Mouse (Mus musculus) regulatory T cell (primary cell): Measurements from ENCODE around the gene Grin1.

Source experiments
- in situ Hi-C: fragments of 300-600 bp; cut with MboI, MseI; formaldehyde crosslinking; loops from one replicate; pipeline ENCODE4 v1.15.1; 2025; ENCODE audit warnings: high pct_unique_total_duplicates

Gene Grin1

DNA sequence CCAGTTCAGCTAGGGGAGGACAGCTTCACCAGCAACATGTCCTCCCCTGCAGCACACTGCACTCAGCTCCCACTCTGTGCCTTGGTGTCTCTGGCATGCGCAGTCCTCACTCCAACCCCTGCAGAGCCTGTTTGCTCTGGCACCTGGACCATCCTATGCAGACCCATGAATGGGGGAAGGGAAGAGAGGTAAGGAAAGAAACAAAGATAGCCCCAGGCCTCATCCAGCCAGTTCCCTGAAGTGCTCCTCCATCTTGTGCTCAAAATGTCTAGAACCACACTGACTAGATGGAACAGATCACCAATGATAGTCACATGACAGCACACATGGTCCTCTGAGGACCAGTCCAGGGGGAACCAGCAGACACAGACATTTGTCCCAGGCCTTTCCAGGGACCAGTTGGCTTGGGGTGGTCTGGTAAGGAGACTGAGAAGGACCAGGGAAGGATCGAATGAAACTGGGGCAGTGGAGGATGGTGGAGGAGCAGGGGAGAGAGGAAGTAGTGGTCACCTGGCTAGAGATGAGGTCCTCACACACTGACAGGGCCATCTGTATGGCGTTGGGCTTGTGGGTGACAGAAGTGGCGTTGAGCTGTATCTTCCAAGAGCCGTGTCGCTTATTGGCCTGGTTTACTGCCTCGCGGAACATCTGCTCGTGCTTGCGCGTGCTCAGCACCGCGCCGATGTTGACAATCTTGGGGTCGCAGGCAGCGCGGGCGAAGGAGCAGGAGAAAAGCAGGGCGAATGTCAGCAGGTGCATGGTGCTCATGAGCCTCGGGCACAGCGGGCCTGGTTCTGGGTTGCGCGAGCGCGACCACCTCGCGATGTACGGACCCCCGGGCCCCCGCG lies 644 bp downstream of the Grin1 start:
- in situ Hi-C loops = no loop called here

DNA sequence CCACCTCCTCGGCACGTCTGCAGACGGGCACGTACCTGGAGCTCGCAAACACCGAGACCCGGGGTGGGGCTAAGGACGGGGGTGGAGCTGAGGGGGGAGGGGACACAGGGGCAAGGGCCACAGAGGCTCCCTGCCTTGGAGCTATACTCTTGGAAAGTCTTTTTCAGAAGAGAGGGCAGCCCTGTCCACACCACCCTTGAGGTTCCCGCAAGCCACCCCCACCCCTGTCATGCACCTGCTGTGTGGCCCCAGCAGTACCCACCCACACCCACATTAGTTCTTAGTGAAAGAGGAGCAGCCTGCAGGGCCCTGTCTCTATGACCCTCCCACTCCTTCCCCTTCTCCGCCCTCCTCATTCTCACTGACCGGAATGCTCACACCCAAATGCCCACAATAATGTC lies 7.5 kb downstream of the Grin1 start:
- in situ Hi-C loops = no loop called here

DNA sequence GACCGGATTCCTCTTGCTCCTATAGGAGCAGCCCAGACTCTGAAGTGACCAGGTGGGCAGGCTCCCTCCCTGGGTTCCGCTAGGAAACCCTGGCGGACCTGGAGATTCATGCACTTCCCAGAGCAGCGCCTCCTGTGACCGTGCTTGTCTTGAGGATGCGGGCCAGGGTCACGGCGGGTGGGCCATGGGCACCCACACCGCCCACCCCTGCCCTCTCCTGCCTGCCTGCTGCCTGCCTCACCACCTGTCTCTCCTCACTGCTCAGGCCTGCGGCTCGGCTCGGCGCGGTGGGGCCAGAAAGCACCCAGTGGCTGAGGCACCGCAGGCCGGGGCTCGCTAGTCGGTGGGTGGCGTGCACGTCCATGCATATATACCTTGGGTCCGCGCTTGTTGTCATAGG lies 8.0 kb downstream of the Grin1 start:
- in situ Hi-C loops = no loop called here

DNA sequence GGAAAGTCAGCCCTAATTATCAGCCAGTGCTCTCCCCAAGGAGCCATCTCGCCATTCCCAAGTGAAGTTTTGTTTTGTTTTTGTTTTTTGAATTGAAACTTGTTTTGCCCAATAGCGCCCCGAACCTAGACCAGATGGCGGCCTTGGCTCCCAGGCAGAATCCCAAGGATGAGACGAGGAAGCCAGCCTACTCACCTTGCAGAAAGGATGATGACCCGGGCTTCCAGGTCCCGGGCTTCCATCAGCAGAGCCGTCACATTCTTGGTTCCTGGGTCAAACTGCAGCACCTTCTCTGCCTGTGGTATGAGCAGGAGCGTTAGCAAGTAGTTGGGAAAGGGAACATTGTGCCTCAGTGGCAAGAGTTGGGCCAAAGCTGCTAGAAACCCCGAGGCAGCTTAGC lies 8.8 kb downstream of the Grin1 start:
- in situ Hi-C loops = no loop called here

DNA sequence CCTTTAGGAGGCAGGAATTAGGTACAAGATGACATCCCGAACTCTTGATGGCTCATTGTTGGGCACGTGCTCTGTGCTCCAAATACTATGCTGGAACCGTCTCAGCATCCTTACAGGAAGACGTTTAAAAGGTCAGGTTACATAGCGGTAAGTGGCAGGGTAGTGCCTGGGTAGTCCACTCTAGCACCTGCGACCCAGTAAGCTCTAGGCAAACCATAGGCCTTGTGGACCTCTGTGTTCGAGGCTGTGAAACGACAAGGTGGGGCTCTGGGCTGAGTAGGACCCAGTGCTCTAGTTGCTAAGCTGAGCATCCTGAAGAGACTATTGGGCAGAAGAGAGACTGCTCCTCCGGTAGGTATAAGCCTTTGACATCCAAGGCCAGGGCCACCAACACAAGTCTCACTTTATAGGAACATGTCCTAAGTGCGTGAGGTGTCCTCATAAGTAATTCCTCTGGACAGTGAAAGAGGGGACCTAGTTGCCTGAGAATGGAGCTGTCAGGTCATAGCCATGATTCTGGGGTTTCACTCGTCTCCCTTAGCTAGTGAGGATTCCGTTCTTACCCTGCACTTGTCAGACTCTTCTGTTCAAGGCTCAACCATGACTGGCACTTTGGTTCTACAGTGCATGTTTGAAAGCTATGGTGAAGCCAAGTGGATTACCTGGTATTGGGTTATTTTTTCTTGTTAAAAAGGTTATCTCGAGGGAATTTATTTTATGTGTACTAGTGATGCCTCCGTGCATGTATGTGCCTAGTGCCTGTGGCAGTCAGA lies 13.2 kb downstream of the Grin1 start:
- in situ Hi-C loops = no loop called here

DNA sequence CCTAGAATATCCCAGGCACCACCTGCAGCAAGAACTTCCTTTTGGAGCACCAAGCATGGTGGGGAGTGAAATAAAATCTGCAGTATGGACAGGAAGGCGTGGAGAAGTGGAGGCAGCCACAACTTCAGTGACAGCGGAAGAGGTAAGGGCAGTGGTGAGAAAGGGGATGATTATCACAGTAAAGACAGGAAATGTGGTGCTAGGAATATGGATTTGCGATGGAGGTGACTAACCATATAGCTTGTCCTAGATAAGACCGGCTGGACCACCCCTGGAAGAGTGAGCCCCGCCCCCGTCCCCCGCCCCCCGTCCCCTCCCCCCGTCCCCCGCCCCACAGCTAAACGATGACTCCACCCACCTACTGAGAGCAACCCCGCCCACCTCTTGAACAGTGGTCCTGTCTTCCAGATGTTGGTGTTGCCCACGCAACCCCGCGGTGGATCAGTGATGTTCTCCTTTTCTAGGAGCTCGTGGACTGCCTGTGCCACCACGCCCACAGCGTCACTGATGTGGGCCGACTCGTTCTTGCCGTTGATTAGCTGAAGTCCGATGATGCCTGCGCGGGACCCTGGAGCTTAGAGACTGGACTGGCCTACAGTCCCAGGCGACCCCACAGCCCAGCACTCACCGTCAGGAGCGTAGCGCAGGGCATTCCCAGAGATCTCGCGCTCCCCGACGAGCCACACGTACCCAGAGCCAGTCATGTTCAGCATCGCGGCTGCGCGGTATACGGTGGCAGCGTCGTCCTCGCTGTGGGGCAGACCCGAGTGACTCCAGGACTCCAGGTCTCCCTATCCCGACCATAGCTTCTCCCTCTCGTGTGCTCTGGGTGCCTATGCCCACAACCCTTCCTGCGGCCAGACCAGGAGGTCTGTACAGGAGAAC lies 14.1 kb downstream of the Grin1 start:
- in situ Hi-C loops = no loop called here

DNA sequence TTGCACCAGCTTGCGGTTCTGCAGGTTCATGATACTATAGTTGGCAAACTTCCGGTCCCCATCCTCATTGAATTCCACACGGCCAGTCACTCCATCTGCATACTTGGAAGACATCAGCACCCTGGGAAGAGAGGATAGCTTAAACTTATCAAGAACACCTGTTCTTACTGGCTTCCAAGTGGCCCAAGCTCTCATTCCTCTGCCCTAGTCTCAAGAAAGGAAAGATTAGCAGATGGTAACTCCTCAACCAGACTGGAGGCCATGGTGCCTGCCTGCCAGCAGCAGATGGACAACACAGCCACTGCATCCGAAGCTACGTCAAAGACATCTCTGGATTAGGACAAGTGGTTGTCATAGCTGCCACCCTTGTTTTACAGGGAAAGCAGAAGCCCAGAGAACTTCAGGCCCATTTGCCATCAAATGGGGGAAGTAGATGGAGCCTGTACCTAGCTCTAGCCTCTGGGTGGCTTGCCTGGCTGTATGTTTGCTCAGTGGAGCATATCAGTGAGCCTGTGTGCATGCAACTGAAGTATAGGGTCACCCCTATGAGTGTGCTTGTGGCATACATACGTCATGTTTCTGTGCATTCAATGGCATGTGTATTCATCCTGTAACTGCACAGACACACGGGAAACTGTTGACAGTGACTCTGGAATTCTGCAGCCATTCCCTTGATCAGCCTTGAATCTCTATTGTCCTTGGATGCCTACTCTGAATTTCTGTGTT lies 14.9 kb downstream of the Grin1 start:
- in situ Hi-C loops = no loop called here

DNA sequence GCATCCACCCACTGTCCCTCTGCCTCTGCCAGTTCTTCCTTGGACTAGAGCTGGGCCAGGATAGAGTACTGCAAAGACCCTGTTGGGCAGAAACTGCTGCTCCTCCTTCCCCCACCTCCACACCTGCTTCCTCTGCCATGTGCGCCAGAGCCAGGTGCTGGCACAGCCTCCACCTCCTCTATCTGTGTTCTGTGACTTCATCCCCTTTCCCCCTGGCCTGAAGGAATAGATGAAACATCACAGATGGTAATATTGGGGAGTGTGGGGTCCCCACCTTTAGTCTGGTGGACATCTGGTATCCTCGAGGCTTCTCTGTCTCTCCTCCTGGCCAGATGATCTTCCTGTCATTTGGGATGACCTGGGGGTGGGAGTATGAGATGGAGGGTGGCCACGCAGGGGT lies 15.5 kb downstream of the Grin1 start:
- in situ Hi-C loops = no loop called here

DNA sequence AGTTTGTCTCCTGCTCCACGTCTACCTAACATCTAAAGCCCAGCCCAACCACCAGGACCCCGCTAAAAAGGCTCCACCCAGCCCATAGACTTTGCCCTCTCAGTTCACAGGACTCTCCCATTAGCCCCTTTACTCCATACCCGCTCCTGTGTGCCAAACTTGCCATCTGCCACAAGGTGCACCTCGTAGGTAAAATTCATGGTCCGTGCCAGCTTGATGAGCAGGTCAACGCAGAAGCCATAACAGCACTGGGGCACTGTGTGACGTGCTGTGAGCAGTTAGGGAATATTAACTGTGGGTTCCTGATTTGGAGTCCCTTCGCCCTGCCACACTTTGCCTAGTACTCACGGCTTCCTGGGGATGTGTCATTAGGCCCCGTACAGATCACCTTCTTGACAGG lies 20.9 kb downstream of the Grin1 start:
- in situ Hi-C loops = no loop called here

DNA sequence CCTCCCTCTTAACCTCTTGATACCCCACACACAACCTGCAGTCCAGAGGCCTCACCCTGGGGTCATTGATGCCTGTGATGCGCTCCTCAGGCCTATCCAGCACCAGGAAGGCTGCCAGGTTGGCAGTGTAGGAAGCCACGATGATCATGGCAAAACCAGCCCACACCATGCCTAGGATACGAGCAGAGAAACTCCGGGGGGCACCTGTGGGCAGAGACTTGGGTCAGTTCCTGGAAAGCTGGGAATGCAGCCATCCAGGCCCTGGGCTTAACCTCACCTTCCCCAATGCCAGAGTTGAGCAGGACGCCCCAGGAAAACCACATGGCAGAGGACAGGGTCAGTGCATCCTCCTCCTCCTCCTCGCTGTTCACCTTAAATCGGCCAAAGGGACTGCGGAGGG lies 21.9 kb downstream of the Grin1 start:
- in situ Hi-C loops = no loop called here

DNA sequence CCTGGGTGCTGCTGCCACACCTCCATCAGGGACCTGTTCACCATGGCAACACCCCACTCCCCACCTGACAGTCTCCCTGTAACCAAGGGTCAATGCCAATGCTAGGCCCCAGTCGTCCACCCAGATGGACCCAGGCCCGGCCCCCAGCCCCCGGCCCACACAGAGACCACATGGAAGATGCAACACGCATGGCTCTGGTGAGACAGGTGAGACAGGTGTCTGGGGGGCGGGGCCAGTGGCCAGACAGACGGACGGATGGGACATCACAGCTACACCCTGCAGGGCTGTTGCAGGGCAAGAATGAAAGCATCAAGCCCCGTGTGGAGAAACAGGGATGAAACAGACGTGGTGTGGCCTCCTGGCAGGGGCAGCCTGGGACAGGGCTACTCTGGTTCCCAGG lies 25.3 kb downstream of the Grin1 start:
- in situ Hi-C loops = no loop called here

DNA sequence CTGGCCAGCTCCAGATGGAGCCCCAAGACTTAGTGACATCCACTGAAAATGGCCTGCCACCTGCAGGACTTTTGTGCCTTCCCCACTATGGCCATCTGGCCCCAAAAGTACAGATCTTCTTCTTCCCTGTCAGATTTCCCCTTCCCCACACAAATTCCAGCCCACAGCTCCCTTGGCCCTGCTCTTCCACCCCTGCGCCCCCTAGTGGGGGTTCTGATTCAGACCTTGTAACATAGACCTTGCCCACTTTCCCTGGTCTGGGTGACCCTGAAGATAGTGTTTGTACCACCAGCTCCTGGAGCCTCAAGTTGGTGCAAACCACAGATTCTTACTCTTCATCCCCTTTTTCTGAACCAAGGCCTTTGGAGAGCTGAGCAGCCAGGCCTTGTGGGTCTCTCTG lies 26.1 kb downstream of the Grin1 start:
- in situ Hi-C loops = no loop called here

DNA sequence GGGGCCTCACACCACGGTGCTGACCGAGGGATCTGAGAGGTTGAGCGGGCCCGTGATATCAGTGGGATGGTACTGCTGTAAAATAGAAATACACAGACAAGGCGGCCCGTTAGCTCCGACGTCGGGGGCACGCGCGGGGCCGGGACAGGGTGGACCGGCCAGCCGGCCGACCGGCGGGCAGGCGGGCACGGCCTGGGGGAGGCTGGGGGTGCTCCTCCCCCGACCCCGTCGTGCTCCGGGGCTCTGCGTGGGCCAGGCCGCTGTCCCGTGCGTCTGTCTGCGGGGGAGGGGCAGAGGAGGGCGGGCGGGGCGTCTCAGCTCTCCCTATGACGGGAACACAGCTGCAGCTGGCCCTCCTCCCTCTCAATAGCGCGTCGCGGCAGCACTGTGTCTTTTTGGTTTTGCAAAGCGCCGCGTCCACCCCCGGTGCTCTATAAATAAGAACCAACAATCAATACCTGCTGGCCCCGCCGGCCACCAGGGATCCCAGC lies 26.9 kb downstream of the Grin1 start:
- in situ Hi-C loops = no loop called here

DNA sequence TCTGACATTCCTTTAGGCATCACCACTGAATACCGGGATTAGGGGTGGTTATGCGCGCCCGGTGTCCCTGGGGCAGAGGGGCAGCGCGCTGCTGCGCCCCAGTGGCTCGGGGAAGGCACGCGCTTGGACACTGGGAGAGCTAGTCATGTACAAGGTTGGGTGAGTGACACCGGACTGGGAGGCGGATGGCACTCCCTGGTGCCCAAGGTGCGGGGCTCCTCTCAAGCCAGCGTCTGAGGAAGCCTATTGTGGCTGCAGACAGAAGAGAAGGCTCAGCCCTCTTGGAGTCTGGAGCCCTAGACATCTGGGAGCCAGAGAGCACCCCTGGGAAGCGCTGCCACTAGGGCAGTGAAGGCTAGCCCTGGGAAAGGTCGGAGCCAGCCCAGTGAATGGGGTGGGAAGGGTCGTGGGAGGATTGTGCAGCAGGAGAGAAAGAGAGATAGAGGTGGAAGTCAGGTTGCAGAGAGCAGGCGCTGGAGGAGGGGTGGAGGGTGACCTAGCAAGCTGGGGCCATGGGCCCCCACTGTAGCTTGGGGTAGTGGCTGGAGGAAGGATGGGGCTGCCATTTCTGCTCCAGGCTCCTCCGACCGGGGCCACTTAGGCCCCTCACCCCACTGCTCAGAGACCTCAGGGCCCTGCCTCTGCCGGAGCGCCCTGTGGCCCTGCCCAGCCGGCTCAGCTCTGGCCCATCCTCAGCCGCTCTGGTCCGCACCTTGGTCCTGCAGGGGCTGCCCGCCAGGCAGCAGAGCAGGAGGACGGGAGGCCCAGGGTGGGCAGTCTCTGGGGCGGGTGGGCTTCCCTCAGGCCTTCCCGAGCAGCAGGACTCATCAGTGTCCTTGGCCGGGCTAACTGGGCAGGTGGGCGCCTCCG lies 27.6 kb downstream of the Grin1 start:
- in situ Hi-C loops = no loop called here

DNA sequence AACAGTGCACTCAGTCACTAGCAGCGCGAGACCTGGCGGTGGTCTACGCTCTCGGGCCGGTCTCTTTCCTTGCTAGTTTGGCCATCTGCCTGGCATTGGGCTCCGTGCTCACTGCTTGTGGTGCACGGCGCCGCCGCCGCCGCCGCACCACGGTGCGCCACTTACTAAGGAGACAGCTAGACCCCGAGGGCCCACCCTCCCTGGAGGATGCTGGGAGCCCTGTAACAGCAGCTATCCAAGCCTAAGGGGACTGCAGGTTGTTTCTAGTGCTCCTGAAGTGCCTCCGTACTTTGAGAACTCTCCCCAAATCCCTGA lies 28.2 kb downstream of the Grin1 start:
- in situ Hi-C loops = no loop called here

DNA sequence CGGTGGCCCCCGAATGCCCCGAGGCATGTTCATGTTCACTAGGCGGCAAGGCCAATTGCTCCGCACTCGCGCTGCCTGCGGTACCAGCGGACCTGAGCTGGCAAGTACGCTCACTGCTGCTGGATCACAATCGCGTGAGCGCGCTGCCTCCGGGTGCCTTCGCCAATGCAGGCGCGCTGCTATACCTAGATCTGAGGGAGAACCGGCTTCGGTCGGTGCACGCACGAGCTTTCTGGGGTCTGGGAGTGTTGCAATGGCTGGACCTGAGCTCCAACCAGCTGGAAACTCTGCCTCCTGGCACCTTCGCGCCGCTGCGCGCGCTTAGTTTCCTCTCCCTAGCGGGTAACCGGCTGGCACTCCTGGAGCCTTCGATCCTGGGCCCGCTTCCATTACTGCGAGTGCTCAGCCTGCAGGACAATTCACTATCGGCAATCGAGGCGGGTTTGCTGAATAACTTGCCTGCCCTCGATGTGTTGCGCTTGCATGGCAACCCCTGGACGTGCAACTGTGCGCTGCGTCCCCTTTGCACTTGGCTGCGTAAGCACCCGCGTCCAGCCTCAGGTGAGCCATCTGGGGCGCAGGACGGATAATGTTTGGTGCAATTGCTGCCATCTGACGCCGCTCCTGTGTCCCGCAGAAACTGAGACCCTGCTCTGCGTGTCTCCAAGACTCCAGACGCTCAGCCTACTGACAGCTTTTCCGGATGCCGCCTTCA lies 28.7 kb downstream of the Grin1 start:
- in situ Hi-C loops = no loop called here

DNA sequence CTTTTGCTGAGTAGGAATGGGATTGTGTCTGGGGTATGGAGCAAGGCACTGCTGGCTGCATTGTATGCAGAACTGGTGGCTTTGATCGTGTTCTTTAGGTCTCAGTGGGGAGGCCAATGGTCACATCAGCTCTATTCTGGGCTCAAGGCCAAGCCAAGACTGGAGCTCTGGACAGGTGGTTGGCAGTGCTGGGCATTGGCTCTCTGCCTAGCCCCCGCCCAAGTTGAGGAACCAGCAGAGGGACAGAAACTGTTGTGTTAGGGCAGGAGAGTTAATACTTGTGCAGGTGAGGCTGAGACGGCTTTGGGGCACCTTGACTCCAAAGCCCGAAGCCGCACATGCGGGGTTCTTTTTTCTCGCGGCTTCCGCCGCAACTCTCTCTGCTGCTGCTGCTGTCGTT lies 29.3 kb downstream of the Grin1 start, which contains the start of gene Lrrc26:
TSS of gene Lrrc26 (plus strand) at position 265 of the 400 bp plus-strand sequence.
- in situ Hi-C loops = no loop called here

DNA sequence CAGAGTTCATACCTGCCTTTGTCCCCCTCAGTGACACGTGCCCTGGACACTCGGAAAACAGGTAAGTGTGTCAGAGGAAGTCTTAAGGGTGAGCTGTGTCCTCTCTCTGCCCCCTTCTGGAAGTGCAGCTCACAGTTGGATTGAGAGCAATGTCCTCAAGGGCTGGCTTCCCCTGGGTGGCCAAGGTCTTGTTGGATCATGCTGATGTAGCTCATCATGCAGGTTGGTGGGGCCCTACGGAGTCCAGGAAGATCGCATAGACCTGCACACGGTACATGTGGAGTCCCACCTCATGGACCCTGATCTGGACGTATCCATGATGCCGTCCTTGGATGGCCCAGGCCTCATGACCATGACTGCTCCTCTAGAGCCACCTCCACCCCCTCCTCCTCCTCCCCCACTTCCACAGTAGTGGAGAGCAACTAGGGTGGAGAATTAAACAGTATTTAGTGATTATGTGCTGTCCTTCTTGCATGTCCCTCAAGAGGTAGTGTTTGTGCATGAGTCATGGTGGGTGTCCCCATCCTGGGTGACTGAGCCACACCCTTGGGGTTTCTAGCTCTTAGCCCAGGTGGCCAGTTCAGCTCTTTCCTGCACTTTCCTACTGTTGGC lies 30.1 kb downstream of the Grin1 start:
- in situ Hi-C loops = no loop called here

DNA sequence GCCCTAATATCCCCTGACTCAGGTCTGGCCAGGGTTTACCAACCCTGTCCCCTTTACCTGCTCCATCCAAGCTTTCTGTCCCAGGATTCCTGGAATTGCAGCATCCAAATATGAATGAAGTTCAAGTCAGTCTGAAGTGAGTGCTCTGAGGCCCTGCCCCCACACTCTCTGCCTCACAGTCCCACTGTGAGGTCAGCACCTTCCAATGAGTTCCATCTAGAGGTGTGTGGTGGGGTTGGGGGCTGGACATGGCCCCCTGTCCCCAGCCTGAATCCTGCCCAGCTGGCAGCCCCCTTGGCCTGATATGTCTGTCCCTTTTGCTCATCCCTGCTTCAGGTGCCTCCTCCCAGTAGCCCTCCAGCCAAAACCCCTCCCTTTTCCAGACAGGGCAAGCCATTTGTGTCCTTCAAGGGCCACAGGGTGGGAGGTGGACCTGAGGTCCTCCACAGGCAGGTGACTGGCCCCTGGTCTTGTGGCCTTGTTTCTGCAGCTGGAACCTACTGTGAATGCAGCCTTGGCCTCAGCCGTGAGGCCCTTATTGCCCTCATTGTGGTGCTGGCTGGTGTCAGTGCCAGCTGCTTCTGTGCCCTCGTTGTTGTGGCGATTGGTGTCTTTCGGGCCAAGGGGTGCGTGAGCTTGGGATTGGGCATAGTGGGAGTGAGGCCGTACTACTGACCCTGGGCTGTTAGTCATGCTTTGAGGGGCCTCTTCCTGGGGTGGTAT lies 30.9 kb downstream of the Grin1 start, which contains the start of gene Tmem210:
TSS of gene Tmem210 (plus strand) at position 219 of the 723 bp plus-strand sequence.
- in situ Hi-C loops = no loop called here
